Mouse (Mus musculus) ovary, adult 10 weeks (tissue): Measurements from ENCODE around the gene Naa40. TPM values are rescaled to one million over a fixed set of nuclear protein-coding genes. Genes with fewer than 3 reads are reported as not detected.

Experiments
- polyA plus RNA-seq: library from polyadenylated mRNA; stranded (reverse); fragments of 350-450 nt; fragmentation: Illumina TruSeq; extraction: RNeasy Lipid Tissue Mini Kit (QIAGEN cat#74804); gene quantifications from one replicate; pipeline ENCODE4 v1.2.3, GENCODE M21; 2014

Gene Naa40
- polyA plus RNA-seq: 15.0 TPM

GRCm38 (mm10) chr19:7240782-7241690 is at the start of gene Naa40:
Gene Naa40, minus strand, starts transcription at chr19:7241183.

DNA sequence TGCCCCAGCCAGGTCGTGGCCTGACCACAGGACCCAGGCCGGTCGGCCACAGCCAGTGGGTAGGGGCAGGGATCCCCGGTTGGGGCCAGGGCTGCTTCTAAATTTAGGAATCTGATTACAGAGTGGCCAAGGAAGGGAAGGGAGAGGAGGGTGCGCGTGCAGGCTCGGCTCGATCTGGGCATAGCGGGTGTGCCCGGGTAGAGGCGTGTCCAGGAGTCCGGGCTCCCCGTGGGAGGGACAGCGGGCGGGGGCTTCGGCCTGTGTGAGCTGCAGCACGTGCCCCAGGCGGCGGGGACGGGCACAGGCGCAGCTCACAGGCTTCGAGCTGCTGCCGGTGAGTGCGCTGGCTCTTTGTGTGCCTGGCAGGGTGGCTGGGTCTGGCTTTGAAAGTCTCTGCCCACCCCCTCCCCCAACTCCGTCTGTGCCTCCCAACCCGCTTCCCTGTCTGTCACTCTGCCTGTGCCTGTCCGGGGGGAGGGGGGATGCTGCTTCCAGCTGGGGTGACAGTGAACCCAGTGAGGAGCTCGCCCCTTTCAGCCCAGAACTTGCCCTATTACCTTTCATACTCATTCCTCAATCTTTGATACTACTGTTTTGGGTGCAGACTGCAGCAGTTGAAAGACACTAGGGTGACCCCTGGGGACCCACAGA is 26.2 kb upstream of the Naa40 start, which contains the start of gene Rcor2:
TSS of gene Rcor2 (plus strand) at position 235 of the 651 bp plus-strand sequence.

DNA sequence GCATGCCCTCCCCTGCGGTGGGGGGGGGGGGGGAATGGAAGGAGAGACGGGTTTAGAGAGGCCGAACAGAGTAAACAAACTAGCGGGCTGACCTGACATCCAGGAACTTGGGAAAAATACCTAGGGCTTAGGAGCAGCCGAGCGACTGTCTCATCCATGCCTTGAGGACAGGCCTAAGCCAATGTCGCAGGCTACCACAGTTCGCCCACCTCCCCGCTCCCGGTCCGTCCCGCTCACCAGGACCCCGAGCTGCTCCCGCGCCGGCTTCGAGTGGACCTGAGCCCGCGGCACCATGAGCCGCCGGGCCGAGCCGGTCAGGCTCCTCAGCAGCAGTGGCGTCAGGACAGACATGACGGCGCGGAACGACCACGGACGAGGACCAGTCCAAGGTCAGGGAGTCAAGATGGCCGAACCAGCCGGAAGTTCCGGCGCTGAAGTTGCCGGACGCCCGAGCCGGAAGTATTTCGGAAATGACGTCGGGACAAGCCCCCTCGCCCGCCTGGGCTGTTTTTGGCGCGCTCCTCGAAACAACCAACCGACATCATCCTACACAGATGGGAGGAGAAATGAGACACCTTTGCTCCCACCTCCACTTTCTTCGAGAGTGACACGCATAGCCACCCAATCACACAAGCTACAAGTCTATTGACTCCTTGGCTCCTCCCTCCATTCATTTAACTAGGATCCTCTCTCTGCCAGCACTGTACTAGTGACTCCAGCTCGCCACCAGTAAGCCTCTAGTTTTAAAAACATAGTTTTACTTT is 23.6 kb downstream of the Naa40 start, which contains the start of gene Cox8a:
TSS of gene Cox8a (minus strand) at position 455 of the 764 bp plus-strand sequence.

GRCm38 (mm10) chr19:7205753-7206736 is 34.9 kb downstream of the Naa40 start, which contains the start of gene Otub1:
Gene Otub1, minus strand, starts transcription at chr19:7206316.

Other genes with a start within 250 kb of the Naa40 start
- gene Dnajc4, start 248.6 kb downstream of the Naa40 start, polyA plus RNA-seq: not detected
- not detected for gene Nudt22, start 245.1 kb downstream of the Naa40 start, polyA plus RNA-seq
- gene Trpt1, start 245.1 kb downstream of the Naa40 start, polyA plus RNA-seq: not detected
- gene Fermt3, start 221.7 kb downstream of the Naa40 start, polyA plus RNA-seq: not detected
- gene Stip1, start 201.2 kb downstream of the Naa40 start, polyA plus RNA-seq: 74.7 TPM
- gene Macrod1, start 184.4 kb downstream of the Naa40 start, polyA plus RNA-seq: 1.4 TPM
- 2.1 TPM for gene Flrt1, start 135.5 kb downstream of the Naa40 start, polyA plus RNA-seq
- 22.1 TPM for gene Otub1, start 34.9 kb downstream of the Naa40 start, polyA plus RNA-seq
- gene Cox8a, start 23.6 kb downstream of the Naa40 start, polyA plus RNA-seq: 36.3 TPM
- gene Rcor2, start 26.1 kb upstream of the Naa40 start, polyA plus RNA-seq: 0.29 TPM
- 42.0 TPM for gene Mark2, start 100.7 kb upstream of the Naa40 start, polyA plus RNA-seq
- 1.1 TPM for gene Spindoc, start 141.8 kb upstream of the Naa40 start, polyA plus RNA-seq
- gene 2700081O15Rik, start 176.4 kb upstream of the Naa40 start, polyA plus RNA-seq: 27.8 TPM
- gene Rtn3, start 242.1 kb upstream of the Naa40 start, polyA plus RNA-seq: 338 TPM